In the genomic region with DNA sequence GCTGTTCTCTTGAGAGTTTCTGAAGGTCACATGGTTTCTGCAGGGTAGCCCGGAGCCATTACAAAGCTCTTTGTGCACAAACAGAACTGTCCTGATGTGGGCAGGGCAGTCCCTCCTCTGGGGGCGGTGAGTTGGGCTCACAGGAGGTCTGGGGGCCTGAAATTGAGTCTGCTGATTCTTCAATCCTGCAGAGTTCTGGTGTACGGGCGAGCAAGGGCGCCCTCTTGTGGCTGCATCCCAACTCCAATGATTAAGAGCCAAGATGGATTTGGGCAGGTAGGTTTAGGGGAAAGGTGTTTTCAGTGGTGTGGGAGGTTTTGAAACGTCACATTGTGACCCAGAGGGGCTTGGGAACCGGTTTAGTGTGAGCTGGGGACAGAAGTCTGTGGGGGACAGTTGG, we compare ENCODE assay signal across 9 mouse cellular contexts.
DNase-seq lines count a peak whose midpoint lies in the region; ATAC-seq and TF ChIP-seq lines count a peak whose summit lies in the region.
"Had no signal": no experiment of that assay in that cellular context is flagged by ENCODE, and none has a peak within 500 bp of the region (broad histone marks: within the 10 kb centered on the region; RNA-seq: fewer than 3 reads in every experiment).

No protein-coding gene starts in this region.

- H3K4me1 ChIP-seq in E14TG2a.4 (replicated peaks; ENCODE audit: low read depth, low read length): peaks cover 8% of the 10 kb centered on the region; the same call in 1 of the 2 replicates
- H3K4me1 ChIP-seq in forebrain, postnatal 0 days (ENCODE audit: insufficient read depth): no peaks in the 10 kb centered on the region
- H3K4me1 ChIP-seq in midbrain, postnatal 0 days (ENCODE audit: insufficient read depth, low read length): no peaks in the 10 kb centered on the region

- H3K4me2 ChIP-seq in forebrain, postnatal 0 days (ENCODE audit: low read depth): no peak overlapping the region
- no peak overlapping the region for H3K4me2 ChIP-seq in midbrain, postnatal 0 days (ENCODE audit: low read depth, low read length, poor library complexity, severe bottlenecking)
- H3K4me2 ChIP-seq: limb, embryonic 12.5 days had no signal

- no peaks in the 10 kb centered on the region for H3K36me3 ChIP-seq in E14TG2a.4 (ENCODE audit: insufficient read depth, low read length)
- no peaks in the 10 kb centered on the region for H3K36me3 ChIP-seq in forebrain, postnatal 0 days (ENCODE audit: insufficient read depth)
- no peaks in the 10 kb centered on the region for H3K36me3 ChIP-seq in midbrain, postnatal 0 days (ENCODE audit: insufficient read depth, low read length)

- DNase-seq in heart, adult 9 months (ENCODE audit: low spot score in 2 of 2): peak; percentile 15 to 34
- DNase-seq in heart, adult 11 months: no peak
- peak; percentile 73 for DNase-seq in cerebellum, adult 8-10 months
- DNase-seq in forebrain, postnatal 0 days: peak; percentile 87
- DNase-seq in layer of hippocampus, adult 9-11 months: peak; percentile 36
- DNase-seq in midbrain, postnatal 0 days (ENCODE audit: low spot score): peak; percentile 79
- DNase-seq in thymus, postnatal 25 days: peak; percentile 52

- H3K27me3 ChIP-seq in E14TG2a.4 (ENCODE audit: insufficient read depth, low read length): peaks cover 17% of the 10 kb centered on the region
- H3K27me3 ChIP-seq in forebrain, postnatal 0 days (ENCODE audit: insufficient read depth, low read length): no peaks in the 10 kb centered on the region
- H3K27me3 ChIP-seq in midbrain, postnatal 0 days (ENCODE audit: insufficient read depth, low read length): no peaks in the 10 kb centered on the region

- no peak overlapping the region for H3K9ac ChIP-seq in forebrain, postnatal 0 days
- H3K9ac ChIP-seq in midbrain, postnatal 0 days (replicated peaks; ENCODE audit: low read length, poor library complexity, severe bottlenecking): no peak overlapping the region
- H3K9ac ChIP-seq: limb, embryonic 12.5 days had no signal

- H3K9me3 ChIP-seq in E14TG2a.4 (ENCODE audit: low read length): no peaks in the 10 kb centered on the region
- no peaks in the 10 kb centered on the region for H3K9me3 ChIP-seq in forebrain, postnatal 0 days (ENCODE audit: low read length)
- H3K9me3 ChIP-seq in midbrain, postnatal 0 days (ENCODE audit: low read length): no peaks in the 10 kb centered on the region

- 2% methylated on average over 7 of the region's 7 CpGs for WGBS in forebrain, postnatal 0 days
- 3% methylated on average over 7 of the region's 7 CpGs for WGBS in midbrain, postnatal 0 days

- 0 out of 2 replicates have a peak overlapping the region, but pooled peaks have one; percentile 67 for H3K27ac ChIP-seq in forebrain, postnatal 0 days (ENCODE audit: low read depth, low read length)
- H3K27ac ChIP-seq in midbrain, postnatal 0 days (ENCODE audit: low read depth, low read length): no peak overlapping the region
- H3K27ac ChIP-seq: limb, embryonic 12.5 days had no signal

- peak; percentile 37 for ATAC-seq in forebrain, postnatal 0 days
- no peak for ATAC-seq in midbrain, postnatal 0 days (ENCODE audit: low FRiP score)

- TF ChIP-seq CTCF in E14TG2a.4 (conservative IDR thresholded peaks at IDR 0.05; ENCODE audit: low read length): peak; percentile 85
- TF ChIP-seq CTCF in forebrain, postnatal 0 days (IDR thresholded peaks at IDR 0.05; ENCODE audit: low read depth): peak; percentile 94
- peak; percentile 95 for TF ChIP-seq CTCF in midbrain, postnatal 0 days (IDR thresholded peaks at IDR 0.05)

- H3K4me3 ChIP-seq in E14TG2a.4 (replicated peaks; ENCODE audit: low read length): no peak overlapping the region
- no peak overlapping the region for H3K4me3 ChIP-seq in forebrain, postnatal 0 days (ENCODE audit: low read depth, low read length)
- no peak overlapping the region for H3K4me3 ChIP-seq in midbrain, postnatal 0 days (ENCODE audit: low read depth, low read length)
- H3K4me3 ChIP-seq: limb, embryonic 12.5 days had no signal
